Mouse (Mus musculus): ENCODE measurements around the gene Sectm1b.
"Not testable (repeated sequence)": the region's sequence is repeated elsewhere in the genome, so short reads cannot be mapped to it uniquely, and the experiment has no call there.

The Sectm1b gene

GRCm38 (mm10) chr11:121063379-121063778 is at the start of gene Sectm1b:
Gene Sectm1b, minus strand, starts transcription at chr11:121063569.
- no peak for DNase-seq (ENCODE audit: extremely low spot score, low read depth, low spot score)

GRCm38 (mm10) chr11:121112091-121112775 is 48.9 kb upstream of the Sectm1b start:
- no peak for DNase-seq (ENCODE audit: extremely low spot score, low read depth, low spot score)

- DNase-seq (ENCODE audit: extremely low spot score, low read depth, low spot score) = no peak
Observed at GRCm38 (mm10) chr11:121111601-121112000, 48.2 kb upstream of the Sectm1b start.

GRCm38 (mm10) chr11:121111051-121111450 is 47.7 kb upstream of the Sectm1b start:
- no peak for DNase-seq (ENCODE audit: extremely low spot score, low read depth, low spot score)

- DNase-seq (ENCODE audit: extremely low spot score, low read depth, low spot score) = no peak
Observed at GRCm38 (mm10) chr11:121109986-121110385, 46.6 kb upstream of the Sectm1b start.

GRCm38 (mm10) chr11:121108061-121108460 is 44.7 kb upstream of the Sectm1b start:
- no peak for DNase-seq (ENCODE audit: extremely low spot score, low read depth, low spot score)

- DNase-seq (ENCODE audit: extremely low spot score, low read depth, low spot score) = not testable (repeated sequence)
Observed at GRCm38 (mm10) chr11:121107242-121107641, 43.9 kb upstream of the Sectm1b start.

- DNase-seq (ENCODE audit: extremely low spot score, low read depth, low spot score) = no peak
Observed at GRCm38 (mm10) chr11:121101124-121101805, 37.9 kb upstream of the Sectm1b start.

GRCm38 (mm10) chr11:121100692-121101091 is 37.3 kb upstream of the Sectm1b start:
- no peak for DNase-seq (ENCODE audit: extremely low spot score, low read depth, low spot score)

GRCm38 (mm10) chr11:121099762-121100161 is 36.4 kb upstream of the Sectm1b start:
- no peak for DNase-seq (ENCODE audit: extremely low spot score, low read depth, low spot score)

- DNase-seq (ENCODE audit: extremely low spot score, low read depth, low spot score) = no peak
Observed at GRCm38 (mm10) chr11:121092606-121093585, 29.5 kb upstream of the Sectm1b start.

- no peak for DNase-seq (ENCODE audit: extremely low spot score, low read depth, low spot score)
Observed at GRCm38 (mm10) chr11:121090943-121091342, 27.6 kb upstream of the Sectm1b start.

GRCm38 (mm10) chr11:121089756-121090546 is 26.6 kb upstream of the Sectm1b start:
- no peak for DNase-seq (ENCODE audit: extremely low spot score, low read depth, low spot score)

- no peak for DNase-seq (ENCODE audit: extremely low spot score, low read depth, low spot score)
Observed at GRCm38 (mm10) chr11:121088997-121089396, 25.6 kb upstream of the Sectm1b start.

GRCm38 (mm10) chr11:121086296-121086695 is 22.9 kb upstream of the Sectm1b start:
- DNase-seq (ENCODE audit: extremely low spot score, low read depth, low spot score) = no peak

- DNase-seq (ENCODE audit: extremely low spot score, low read depth, low spot score) = no peak
Observed at GRCm38 (mm10) chr11:121085181-121085580, 21.8 kb upstream of the Sectm1b start.

- no peak for DNase-seq (ENCODE audit: extremely low spot score, low read depth, low spot score)
Observed at GRCm38 (mm10) chr11:121082857-121083500, 19.6 kb upstream of the Sectm1b start.

GRCm38 (mm10) chr11:121082250-121082649 is 18.9 kb upstream of the Sectm1b start:
- no peak for DNase-seq (ENCODE audit: extremely low spot score, low read depth, low spot score)

- DNase-seq (ENCODE audit: extremely low spot score, low read depth, low spot score) = no peak
Observed at GRCm38 (mm10) chr11:121081120-121081519, 17.8 kb upstream of the Sectm1b start, which contains the start of gene Sectm1a. Gene Sectm1a, minus strand, starts transcription at chr11:121081220.

- DNase-seq (ENCODE audit: extremely low spot score, low read depth, low spot score) = no peak
Observed at GRCm38 (mm10) chr11:121080330-121080729, 17.0 kb upstream of the Sectm1b start.

Measured in hindlimb bud, embryonic 11.5 days (tissue).